8 mouse cellular contexts compared by ENCODE assay signal in genomic region chr13:37506046-37506445, GRCm38 (mm10).
DNase-seq lines count a peak whose midpoint lies in the region; ATAC-seq and TF ChIP-seq lines count a peak whose summit lies in the region.

No protein-coding gene starts in this region.

- peak overlapping the region; percentile 47; the same call in 1 of the 2 replicates for H3K27ac ChIP-seq in intestine, embryonic 14.5 days (ENCODE audit: low read depth)
- H3K27ac ChIP-seq in intestine, postnatal 0 days (ENCODE audit: low read depth, low read length): no peak overlapping the region; the same call in 1 of the 2 replicates
- H3K27ac ChIP-seq in embryonic facial prominence, embryonic 10.5 days (replicated peaks): peak overlapping the region; percentile 69
- H3K27ac ChIP-seq in lung, postnatal 0 days (ENCODE audit: low read length): peak overlapping the region; percentile 89

- TF ChIP-seq EP300 in lung, postnatal 0 days (IDR thresholded peaks at IDR 0.05): peak; percentile 67

- no peak for TF ChIP-seq CTCF in intestine, postnatal 0 days (IDR thresholded peaks at IDR 0.05; ENCODE audit: low read depth)
- TF ChIP-seq CTCF in lung, postnatal 0 days (IDR thresholded peaks at IDR 0.05): no peak

- no peak for DNase-seq in intestine, embryonic 14.5 days (ENCODE audit: low spot score)
- no peak for DNase-seq in embryonic facial prominence, embryonic 10.5 days (ENCODE audit: low spot score)
- DNase-seq in kidney, adult 18-20 months: peak; percentile 72
- peak; percentile 48 for DNase-seq in lung, postnatal 0 days (ENCODE audit: low spot score)
- no peak for DNase-seq in layer of hippocampus, postnatal 36 days
- no peak for DNase-seq in layer of hippocampus, adult 18-20 months (ENCODE audit: low spot score in 2 of 2)

- WGBS in intestine, embryonic 14.5 days: 51% methylated on average over 10 of the region's 10 CpGs
- WGBS in intestine, postnatal 0 days: 54% methylated on average over 10 of the region's 10 CpGs
- WGBS in embryonic facial prominence, embryonic 10.5 days: 64% methylated on average over 10 of the region's 10 CpGs
- WGBS in lung, postnatal 0 days: 35% methylated on average over 10 of the region's 10 CpGs

- no peaks in the 10 kb centered on the region for H3K9me3 ChIP-seq in intestine, embryonic 14.5 days (ENCODE audit: control insufficient read depth, low read length)
- no peaks in the 10 kb centered on the region for H3K9me3 ChIP-seq in intestine, postnatal 0 days (ENCODE audit: control insufficient read depth)
- no peaks in the 10 kb centered on the region for H3K9me3 ChIP-seq in embryonic facial prominence, embryonic 10.5 days
- H3K9me3 ChIP-seq in lung, postnatal 0 days (ENCODE audit: low read length): no peaks in the 10 kb centered on the region

- ATAC-seq in intestine, embryonic 14.5 days (replicated peaks; ENCODE audit: low FRiP score, low TSS enrichment, low read depth): no peak
- no peak for ATAC-seq in intestine, postnatal 0 days
- no peak for ATAC-seq in lung, postnatal 0 days
- ATAC-seq in inflammation-experienced regulatory T-cells, adult 6 months: no peak

- H3K4me3 ChIP-seq in intestine, embryonic 14.5 days (ENCODE audit: low read depth, low read length): no peak overlapping the region
- no peak overlapping the region for H3K4me3 ChIP-seq in intestine, postnatal 0 days (ENCODE audit: low read depth, low read length)
- no peak overlapping the region for H3K4me3 ChIP-seq in embryonic facial prominence, embryonic 10.5 days
- H3K4me3 ChIP-seq in lung, postnatal 0 days (ENCODE audit: low read depth, low read length): no peak overlapping the region

- H3K9ac ChIP-seq in intestine, embryonic 14.5 days (ENCODE audit: low read length): no peak overlapping the region
- no peak overlapping the region for H3K9ac ChIP-seq in intestine, postnatal 0 days (ENCODE audit: low read depth, low read length)
- H3K9ac ChIP-seq in lung, postnatal 0 days (replicated peaks; ENCODE audit: low read depth): no peak overlapping the region

- no peaks in the 10 kb centered on the region for H3K36me3 ChIP-seq in intestine, embryonic 14.5 days (ENCODE audit: control insufficient read depth, insufficient read depth, low read length)
- no peaks in the 10 kb centered on the region for H3K36me3 ChIP-seq in intestine, postnatal 0 days (ENCODE audit: control insufficient read depth, insufficient read depth)
- H3K36me3 ChIP-seq in embryonic facial prominence, embryonic 10.5 days (replicated peaks): no peaks in the 10 kb centered on the region
- no peaks in the 10 kb centered on the region for H3K36me3 ChIP-seq in lung, postnatal 0 days (ENCODE audit: insufficient read depth, low read length)

- no peaks in the 10 kb centered on the region for H3K27me3 ChIP-seq in intestine, embryonic 14.5 days (replicated peaks; ENCODE audit: control insufficient read depth, insufficient read depth, low read length)
- no peaks in the 10 kb centered on the region for H3K27me3 ChIP-seq in intestine, postnatal 0 days (replicated peaks; ENCODE audit: control insufficient read depth, insufficient read depth, low read length)
- H3K27me3 ChIP-seq in embryonic facial prominence, embryonic 10.5 days (replicated peaks; ENCODE audit: low read depth, poor library complexity, severe bottlenecking): no peaks in the 10 kb centered on the region
- no peaks in the 10 kb centered on the region for H3K27me3 ChIP-seq in lung, postnatal 0 days (replicated peaks; ENCODE audit: insufficient read depth, low read length)

- peaks cover 41% of the 10 kb centered on the region for H3K4me1 ChIP-seq in intestine, embryonic 14.5 days (replicated peaks; ENCODE audit: control insufficient read depth, insufficient read depth, low read length)
- peaks cover 5% of the 10 kb centered on the region for H3K4me1 ChIP-seq in intestine, postnatal 0 days (replicated peaks; ENCODE audit: control insufficient read depth, insufficient read depth, low read length)
- H3K4me1 ChIP-seq in embryonic facial prominence, embryonic 10.5 days: peaks cover 45% of the 10 kb centered on the region
- H3K4me1 ChIP-seq in lung, postnatal 0 days (ENCODE audit: insufficient read depth, low read depth, low read length): peaks cover 28% of the 10 kb centered on the region

- no peak overlapping the region for H3K4me2 ChIP-seq in intestine, embryonic 14.5 days (ENCODE audit: low read length)
- H3K4me2 ChIP-seq in intestine, postnatal 0 days (replicated peaks; ENCODE audit: low read depth): no peak overlapping the region
- H3K4me2 ChIP-seq in lung, postnatal 0 days (replicated peaks; ENCODE audit: low read depth, low read length): no peak overlapping the region

Comparison
In these comparisons a context has a peak if more than half of its experiments do, and no peak if none do; other contexts are left out.
1. DNase-seq: peak in kidney, adult 18-20 months (single experiment) and lung, postnatal 0 days (single experiment); none in intestine, embryonic 14.5 days (single experiment), embryonic facial prominence, embryonic 10.5 days (single experiment), layer of hippocampus, postnatal 36 days (0 of 2) and layer of hippocampus, adult 18-20 months (0 of 2).